Mouse (Mus musculus): ENCODE data around the gene Zswim8.

GRCm38 (mm10) chr14:20733952-20734774, 26.8 kb downstream of the Zswim8 start, which contains the start of gene Ndst2:
- TF ChIP-seq POLR2A (IDR thresholded peaks at IDR 0.05; ENCODE audit: low read depth, low read length) (peak; percentile 73), CTCF (IDR thresholded peaks at IDR 0.05; ENCODE audit: extremely low read depth, insufficient read depth, insufficient read length, insufficient replicate concordance) (no peak)

Measured in spleen, adult 2 months (tissue).